Mouse (Mus musculus) myocyte (in vitro differentiated cells): ENCODE measurements around the gene Cysrt1.

Experiments
- CEBPB ChIP-seq: IDR thresholded peaks from 2 replicates; pipeline ENCODE4 v1.6.1; 2011; ENCODE audit warnings: mild to moderate bottlenecking, moderate library complexity; ENCODE audit not compliant: poor library complexity, insufficient read depth, severe bottlenecking
- E2F4 ChIP-seq: IDR thresholded peaks from one replicate; pipeline ENCODE4 v1.6.1; 2011; ENCODE audit warnings: mild to moderate bottlenecking, control low read depth, moderate library complexity; ENCODE audit not compliant: insufficient read depth
- MAX ChIP-seq: IDR thresholded peaks from one replicate; pipeline ENCODE4 v1.6.1; 2011; ENCODE audit warnings: low read depth, mild to moderate bottlenecking, control low read depth
- MYOD1 ChIP-seq, 3 experiments: IDR thresholded peaks; one replicate each; pipeline ENCODE4 v1.6.1; 2011; ENCODE audit warnings: control low read depth in 2 of 3, low read depth in 2 of 3, mild to moderate bottlenecking in 2 of 3, moderate library complexity in 1 of 3; ENCODE audit not compliant: insufficient read length in 2 of 3, control insufficient read depth in 1 of 3
- MYOG ChIP-seq, 3 experiments: IDR thresholded peaks; one replicate each; pipeline ENCODE4 v1.6.1; 2011; ENCODE audit warnings: control low read depth in 2 of 3, low read depth in 2 of 3, mild to moderate bottlenecking in 2 of 3; ENCODE audit not compliant: insufficient read length in 2 of 3, control insufficient read depth in 1 of 3, insufficient read depth in 1 of 3
- POLR2A ChIP-seq: IDR thresholded peaks from one replicate; pipeline ENCODE4 v1.6.1; 2011; ENCODE audit warnings: low read depth, mild to moderate bottlenecking, control low read depth, moderate library complexity; ENCODE audit not compliant: insufficient read length
- SRF ChIP-seq: IDR thresholded peaks from one replicate; pipeline ENCODE4 v1.6.1; 2011; ENCODE audit warnings: low read depth; ENCODE audit not compliant: control insufficient read depth, insufficient read length
- TCF12 ChIP-seq: IDR thresholded peaks from one replicate; pipeline ENCODE4 v1.6.1; 2011; ENCODE audit warnings: mild to moderate bottlenecking, control low read depth; ENCODE audit not compliant: poor library complexity, insufficient read depth, severe bottlenecking
- USF1 ChIP-seq: IDR thresholded peaks from one replicate; pipeline ENCODE4 v1.6.1; 2011; ENCODE audit warnings: low read depth, mild to moderate bottlenecking, control low read depth, moderate library complexity

DNA sequence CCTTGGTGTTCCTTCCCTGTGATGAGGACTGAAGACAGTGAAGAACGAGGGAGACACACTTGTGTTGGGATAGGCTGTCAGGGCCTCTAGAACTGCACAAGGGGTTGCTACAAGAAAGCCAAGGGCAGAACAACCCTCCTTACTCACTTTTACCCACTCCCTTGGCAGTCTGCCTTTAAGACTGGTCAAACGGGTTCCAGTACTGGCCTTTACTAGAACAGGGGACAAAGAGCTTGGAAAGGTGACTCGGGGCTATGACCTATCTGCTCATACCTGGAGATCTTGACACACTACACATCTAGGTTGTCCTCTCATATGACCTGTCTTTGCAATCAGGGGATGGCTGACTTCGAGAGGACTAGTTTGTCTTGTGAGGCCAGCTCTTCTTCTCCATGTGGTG, 4.7 kb downstream of the Cysrt1 start:
- TF ChIP-seq MYOD1 (IDR thresholded peaks at IDR 0.05; ENCODE audit: control insufficient read depth in 1 of 3, insufficient read length in 2 of 3, low read depth in 2 of 3) (no peak), CEBPB (no peak), SRF (no peak), POLR2A (no peak), USF1 (no peak), TCF12 (no peak), MYOG (IDR thresholded peaks at IDR 0.05; ENCODE audit: control insufficient read depth in 1 of 3, insufficient read depth in 1 of 3, insufficient read length in 2 of 3, low read depth in 2 of 3) (no peak), MAX (no peak), E2F4 (no peak)
